Mouse (Mus musculus): ENCODE measurements around the gene Nlrc4. TPM values are rescaled to one million over a fixed set of nuclear protein-coding genes. Genes with fewer than 3 reads are reported as not detected.
A peak's percentile ranks its signal among the peaks of the same experiment; 100 is the strongest.
"Not testable (repeated sequence)": the region's sequence is repeated elsewhere in the genome, so short reads cannot be mapped to it uniquely, and the experiment has no call there.

The Nlrc4 gene
- total RNA-seq (2022) = under 1 TPM in 3 of 4 experiments, not detected in 1; 0.16 to 0.28 (median 0.16) TPM

DNA sequence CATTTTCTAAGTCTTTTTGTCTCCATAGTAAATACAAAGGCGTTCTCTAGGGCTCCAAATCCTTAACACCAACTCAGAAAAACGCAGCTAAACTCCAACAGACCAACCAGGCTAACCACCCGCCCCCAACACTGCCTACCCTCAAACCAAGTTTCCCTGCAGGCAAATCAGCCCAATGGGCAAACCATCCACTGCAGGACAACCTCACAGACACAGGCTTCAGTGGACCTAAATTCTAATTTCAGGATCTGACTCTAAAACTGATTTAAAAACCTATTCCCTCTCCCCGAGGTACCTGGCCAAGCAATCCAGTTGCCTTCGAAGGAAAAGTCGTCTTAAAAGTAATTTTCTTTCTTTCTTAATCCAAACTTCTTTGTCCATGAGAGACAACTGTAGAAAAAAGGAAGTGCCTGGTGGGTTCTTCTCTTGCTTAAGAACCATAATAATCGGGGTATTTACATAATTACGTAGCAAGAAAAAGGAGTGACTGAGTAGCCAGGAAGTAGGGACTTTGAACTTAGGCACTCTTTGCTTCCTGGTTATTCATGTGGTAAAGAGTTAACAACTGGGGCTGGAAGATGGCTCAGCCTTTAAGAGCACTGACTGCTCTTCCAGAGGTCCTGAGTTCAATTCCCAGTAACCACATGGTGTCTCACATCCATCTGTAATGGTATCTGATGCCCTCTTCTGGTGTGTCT is at the start of gene Nlrc4:
Gene Nlrc4 (minus strand): TSS at position 432 of the 698 bp plus-strand sequence.
- no peak for DNase-seq (ENCODE audit: low spot score in 2 of 2)

DNA sequence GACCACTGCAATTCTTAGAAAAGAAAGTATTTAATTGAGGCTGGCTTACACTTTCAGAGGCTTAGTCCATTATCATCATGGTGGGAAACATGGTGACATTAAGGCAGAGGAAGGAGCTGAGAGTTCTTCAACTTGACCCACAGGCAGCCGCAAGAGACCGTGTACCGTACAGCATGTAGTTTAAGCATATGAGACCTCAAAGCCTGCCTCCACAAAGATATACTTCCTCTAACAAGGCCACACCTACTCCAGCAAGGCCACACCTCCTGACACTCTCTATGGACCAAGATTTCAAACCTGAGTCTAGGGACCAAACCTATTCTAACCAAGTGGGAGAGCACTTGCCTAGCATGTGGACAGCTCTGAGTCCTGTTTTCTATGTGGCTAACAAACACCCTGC is 49.7 kb upstream of the Nlrc4 start:
- no peak for DNase-seq (ENCODE audit: low spot score in 2 of 2)

DNA sequence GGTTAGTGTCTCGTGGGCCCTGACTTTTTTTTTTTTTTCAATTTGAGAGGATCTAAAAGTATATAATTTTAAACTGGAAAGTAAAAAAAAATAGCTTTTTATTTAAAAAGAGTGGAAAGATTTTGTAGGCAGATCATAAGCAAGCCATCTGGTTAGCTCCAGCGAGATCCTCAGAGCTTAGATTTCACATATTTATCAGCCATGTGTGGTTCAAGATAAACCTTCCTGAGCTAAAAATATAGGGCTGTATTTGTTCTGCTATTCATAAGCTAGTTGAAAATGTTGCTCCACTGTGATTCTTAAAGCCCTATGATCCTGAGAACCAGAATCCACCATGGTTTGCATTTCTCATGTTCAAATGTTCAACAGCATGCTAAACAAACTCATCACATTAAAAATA is 49.0 kb upstream of the Nlrc4 start:
- peak; percentile 15 to 19 for DNase-seq (ENCODE audit: low spot score in 2 of 2)

DNA sequence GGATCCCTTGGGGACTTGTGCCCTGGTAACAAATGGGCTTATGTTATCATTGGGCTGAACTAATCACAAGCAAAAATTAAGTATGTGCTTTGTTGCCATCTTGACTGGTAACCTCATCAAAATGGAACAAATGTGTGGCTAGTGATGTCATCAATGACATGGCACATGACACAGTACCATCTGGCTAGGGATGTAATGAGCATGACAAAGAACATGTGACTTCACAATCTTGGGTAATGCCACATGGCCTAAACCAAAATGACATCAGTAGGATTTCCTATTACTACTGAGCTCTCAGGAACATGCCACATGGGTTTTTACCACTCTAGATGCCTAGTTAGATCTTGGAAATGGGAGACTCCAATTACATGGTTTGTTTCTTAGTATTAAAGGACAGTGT is 42.1 kb upstream of the Nlrc4 start:
- DNase-seq (ENCODE audit: low spot score in 2 of 2) = no peak

DNA sequence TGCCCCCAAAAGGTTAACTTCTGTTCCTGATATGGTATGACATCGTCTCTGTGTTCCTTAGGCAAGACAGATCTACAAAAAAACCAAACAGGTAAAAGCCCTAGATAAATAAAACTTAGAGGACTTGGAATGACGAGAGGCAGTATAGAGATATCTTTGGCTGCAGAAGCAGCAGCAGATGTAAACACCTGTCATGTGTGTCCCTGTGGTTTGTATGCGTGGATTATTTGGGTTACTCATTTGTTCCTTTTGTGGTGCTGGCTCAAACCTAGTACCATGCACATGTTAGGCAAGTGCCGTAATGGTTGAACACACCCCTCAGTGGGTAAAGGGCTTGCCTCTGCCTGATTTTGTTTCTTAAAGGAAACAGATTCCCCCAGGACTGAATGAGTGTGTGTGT is 41.3 kb upstream of the Nlrc4 start:
- no peak for DNase-seq (ENCODE audit: low spot score in 2 of 2)

DNA sequence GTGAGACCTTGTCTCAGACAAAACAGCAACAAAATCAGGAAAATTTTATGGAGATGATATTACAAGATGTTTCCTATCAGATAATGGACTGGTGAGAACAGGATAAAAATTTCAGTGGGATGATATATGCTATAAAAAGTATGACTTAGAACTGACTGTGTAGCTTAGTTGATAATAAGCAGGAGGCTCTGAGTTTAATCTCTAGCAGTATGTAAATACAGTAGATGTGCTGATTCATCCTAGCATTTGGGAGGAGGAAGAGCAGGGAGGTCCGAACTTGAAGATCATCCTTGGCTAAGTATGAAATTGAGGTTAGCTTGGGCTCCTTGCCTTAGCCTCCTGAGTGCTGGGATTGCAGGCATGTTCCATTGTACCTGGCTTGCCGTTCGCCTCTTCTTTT is 32.6 kb upstream of the Nlrc4 start:
- DNase-seq (ENCODE audit: low spot score in 2 of 2) = no peak

DNA sequence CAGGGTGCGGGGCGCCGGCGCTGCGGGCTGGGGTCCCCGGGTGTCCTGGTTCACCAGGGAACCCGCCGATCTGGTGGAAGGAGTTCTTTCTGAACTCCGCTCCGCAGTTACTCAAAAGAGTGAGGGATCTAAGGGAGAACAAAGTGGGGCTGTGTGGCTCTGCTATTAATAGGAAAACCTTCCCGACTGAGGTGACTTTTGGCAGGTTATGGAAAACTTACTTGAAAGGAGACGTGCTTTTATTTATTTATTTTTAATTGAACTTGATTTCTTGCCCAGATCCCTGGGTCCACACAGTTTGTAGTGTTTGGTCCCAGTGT is 30.9 kb upstream of the Nlrc4 start:
- DNase-seq (ENCODE audit: low spot score in 2 of 2) = no peak

DNA sequence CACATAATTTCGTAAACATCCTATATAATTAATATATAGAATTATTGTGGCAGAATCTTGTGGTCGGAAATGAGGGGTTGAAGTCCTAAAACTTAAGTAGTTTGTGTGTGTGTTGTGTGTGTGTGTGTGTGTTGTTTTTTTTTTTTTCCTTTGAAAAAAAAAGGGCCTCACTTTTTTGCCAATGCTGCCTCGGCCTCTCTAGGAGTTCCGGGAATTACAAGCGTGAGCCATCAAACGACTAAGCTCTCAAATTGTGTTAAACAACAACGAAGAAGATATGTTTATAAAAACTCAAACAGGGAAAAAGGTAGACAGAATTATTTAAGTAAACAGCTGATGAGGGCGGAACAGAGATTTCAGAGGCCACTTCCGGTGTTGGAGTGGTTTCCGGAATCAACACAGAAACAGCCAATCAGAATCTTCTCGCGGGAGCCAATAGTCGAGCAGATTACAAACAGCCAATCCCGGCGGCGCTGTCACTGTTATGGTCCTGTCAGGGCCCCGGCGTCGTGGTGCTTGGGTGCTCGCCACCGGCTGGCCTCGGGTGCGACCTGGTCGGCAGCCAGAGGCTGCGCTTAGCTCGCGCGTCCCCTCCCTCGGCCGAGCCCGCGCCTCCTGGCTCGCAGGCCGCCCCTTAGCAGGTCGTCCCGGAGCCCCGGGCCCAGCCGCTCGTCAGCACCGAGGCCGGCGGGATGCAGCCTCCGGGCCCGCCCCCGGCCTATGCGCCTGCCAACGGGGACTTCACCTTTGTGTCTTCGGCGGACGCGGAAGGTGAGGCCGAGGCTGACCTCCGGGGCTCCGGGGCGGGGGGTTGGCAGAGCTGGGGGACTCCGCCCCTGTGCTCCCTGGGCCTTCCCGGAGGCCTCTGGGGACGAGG is 30.3 kb upstream of the Nlrc4 start, which contains the start of gene Yipf4:
Gene Yipf4 (plus strand): TSS at position 470 of the 877 bp plus-strand sequence.
- DNase-seq (ENCODE audit: low spot score in 2 of 2) = peak; percentile 95 to 99

DNA sequence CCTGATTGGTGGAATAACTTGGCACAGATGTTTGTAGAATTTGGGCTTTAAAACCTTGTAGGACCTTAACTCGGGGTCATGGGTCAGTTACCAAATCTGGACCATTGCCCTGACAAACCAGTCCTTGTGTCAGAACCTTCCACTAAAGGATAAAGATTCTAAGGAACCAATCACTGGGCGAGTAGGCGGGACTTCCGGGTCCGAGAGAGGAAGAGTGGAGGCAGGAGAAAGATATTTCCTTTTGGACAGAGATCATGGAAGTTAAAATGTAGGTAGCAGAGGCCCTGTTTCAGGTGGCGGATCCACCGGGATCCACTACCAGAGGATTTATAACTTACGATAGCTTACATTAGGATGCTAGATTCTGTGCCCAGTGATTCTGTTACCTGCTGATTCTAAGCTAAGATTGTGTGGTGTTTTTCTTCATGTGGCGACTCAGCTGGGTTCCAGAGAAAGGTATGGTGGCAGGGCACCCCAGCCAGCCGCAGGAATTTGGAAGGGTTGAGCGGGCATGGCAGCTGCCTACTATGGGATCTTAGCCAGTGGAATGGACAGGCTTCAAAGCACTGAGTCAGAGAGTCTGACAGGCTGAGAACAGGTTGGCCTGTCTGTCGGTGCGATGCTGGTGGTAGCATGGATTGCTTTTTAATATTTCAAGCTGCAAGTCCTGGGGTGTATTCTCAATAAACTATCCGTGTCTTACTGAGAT is 21.6 kb upstream of the Nlrc4 start:
- DNase-seq (ENCODE audit: low spot score in 2 of 2) = no peak

DNA sequence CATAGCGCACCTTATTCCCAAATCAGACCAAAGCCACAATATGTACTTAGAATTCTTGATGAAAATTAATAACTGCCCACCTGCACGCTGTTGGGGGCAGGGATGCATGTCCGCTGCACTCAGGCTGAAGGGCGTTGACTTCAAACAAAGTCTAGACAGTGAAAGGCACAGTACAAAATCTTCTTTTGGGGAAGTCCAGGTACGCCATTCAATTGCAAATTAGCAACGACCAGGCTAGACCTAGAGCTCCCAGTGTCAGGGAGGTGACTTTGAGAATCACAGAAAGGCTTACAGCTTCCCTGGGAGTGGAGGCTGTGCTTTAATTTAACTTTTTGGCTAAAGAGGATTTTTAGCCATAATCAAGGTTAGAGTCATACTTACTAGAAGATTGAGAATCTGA is 11.2 kb upstream of the Nlrc4 start:
- DNase-seq (ENCODE audit: low spot score in 2 of 2) = not testable (repeated sequence)

DNA sequence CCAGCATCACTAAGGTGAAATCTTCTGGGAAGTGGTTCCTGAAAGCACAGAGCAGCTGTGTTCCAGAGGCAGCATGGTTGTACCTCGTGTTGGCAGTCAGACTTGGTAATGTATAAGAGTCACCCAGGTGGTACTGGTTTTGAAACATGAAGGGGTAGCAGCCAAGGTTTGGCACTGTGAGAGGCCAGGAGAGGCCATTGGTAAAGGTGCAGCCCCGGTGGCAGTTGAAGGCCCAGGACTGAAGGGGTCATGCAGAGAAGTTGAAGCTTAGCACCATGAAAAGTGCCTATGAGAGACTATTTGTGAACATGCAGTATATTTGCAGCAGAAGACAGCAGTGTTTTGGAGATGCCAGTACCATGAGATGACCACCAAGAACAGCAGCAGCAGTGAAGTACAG is 9.0 kb upstream of the Nlrc4 start:
- not testable (repeated sequence) for DNase-seq (ENCODE audit: low spot score in 2 of 2)

DNA sequence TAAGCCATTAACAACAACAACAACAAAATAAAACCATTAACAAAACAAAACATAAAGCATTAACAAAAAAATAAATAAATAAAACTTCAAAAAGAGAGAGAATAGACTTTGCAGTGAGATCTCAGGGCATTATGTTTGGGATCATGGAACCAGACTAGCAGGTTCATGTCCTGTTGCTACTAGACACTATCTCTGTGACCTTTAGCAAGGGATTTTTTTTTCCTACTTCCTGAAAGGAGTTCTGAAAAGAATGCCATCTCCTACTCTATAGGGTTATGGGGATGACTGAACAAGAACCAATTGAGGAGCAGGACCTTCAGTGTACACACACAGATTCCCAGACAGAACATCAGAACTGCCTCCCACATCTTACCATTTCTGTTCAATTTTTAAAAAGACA is 4.6 kb upstream of the Nlrc4 start:
- no peak for DNase-seq (ENCODE audit: low spot score in 2 of 2)

DNA sequence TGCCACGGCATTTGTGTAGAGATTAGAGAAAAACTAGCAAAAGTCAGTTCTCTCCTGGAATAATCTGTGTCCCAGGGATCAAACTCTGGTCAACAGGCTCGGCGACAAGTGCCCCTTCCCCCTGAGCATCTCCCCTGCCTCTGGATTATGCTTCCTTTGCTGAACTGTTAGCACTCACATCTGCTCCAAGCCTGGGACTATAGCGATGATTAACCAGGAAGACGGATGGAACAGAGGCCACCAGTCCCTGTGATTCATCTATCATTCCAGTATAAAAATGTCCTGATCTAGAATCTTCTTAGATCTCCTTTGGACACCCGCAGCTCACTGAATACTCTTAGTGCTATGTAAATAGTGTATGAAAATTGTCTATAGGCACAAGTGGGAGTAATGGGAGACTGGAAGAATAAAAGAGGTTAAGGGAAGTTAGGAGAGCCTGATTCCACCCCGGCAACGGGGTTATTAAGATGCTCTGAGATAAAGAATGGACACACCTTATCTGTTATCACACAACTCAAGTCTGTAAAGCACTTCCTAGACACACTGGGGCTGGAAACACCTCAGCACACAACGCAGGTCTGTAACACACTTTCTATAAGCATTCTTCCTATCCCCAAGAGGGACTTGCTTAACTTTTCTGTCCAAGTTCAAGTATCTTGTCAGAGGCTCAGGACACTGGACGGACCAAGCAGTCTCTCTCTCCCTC is 817 bp downstream of the Nlrc4 start:
- no peak for DNase-seq (ENCODE audit: low spot score in 2 of 2)

DNA sequence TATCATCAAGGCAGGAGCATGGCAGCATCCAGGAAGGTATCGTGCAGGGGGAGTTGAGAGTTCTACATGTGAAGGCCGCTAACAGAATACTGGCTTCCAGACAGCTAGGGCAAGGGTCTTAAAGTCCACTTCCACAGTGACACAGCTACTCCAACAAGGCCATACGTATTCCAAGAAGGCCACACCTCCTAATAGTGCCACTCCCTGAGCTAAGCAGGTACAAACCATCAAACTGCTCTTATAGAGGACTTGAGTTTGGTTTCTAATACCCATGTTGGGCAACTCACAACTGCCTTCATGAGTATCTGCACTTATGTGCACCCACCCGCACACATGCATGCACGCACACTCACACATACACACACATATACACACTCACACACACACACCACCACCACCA is 2.1 kb downstream of the Nlrc4 start:
- DNase-seq (ENCODE audit: low spot score in 2 of 2) = no peak

DNA sequence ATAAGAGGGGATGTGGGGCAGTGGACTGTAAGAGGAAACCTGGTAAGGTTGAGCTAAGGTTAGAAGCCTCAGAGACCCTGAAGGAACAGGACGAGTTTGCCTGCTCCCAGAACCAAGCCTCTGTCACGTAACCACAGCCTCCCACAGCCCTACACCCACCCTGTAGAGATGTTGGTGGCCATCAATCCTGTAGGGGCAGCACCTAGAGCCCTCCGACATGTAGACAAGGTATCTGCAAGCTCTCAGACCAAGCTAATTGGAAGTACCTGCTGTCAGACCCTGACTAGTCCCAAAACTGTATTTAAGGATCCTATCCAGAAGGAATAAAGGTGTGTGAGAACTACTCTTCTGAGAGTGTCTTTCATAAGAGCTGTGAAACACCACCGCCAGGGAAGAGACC is 3.5 kb downstream of the Nlrc4 start:
- no peak for DNase-seq (ENCODE audit: low spot score in 2 of 2)

DNA sequence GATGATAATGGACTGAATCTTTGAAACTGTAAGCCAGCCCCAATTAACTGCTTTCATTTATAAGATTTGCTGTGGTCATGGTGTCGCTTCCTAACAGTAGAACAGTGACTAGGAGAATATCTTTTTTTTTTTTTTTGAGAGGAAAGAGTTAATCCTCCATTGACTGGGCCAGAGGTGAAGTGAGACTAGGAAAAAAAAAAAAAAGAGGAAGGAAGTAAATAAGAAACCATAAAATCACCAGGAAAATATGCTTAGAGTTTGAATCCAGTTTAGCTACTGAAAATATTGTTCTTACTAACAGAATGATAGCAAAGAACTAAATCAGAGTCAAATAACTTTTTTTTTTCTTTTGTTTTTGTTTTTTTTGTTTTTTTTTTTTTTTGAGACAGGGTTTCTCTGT is 4.3 kb downstream of the Nlrc4 start:
- DNase-seq (ENCODE audit: low spot score in 2 of 2) = no peak

DNA sequence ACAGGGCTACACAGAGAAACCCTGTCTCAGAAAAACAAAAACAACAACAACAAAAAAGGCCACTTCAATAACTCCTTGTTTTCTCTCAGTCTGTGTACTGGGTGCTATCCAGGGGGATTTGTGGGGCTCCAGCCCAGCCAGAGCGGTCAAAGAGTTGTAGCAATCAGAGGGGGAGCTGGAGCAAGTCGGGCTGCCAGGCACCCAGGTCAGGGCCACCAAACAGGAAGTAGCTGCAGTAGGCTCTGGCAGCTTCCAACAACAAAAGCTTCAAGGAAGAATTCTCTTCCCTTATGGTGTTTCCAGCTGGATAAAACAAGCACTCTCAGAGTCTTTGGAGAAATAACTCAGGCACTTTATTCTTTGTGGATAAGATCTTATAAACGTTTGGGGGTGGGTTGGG is 5.0 kb downstream of the Nlrc4 start:
- DNase-seq (ENCODE audit: low spot score in 2 of 2) = no peak

DNA sequence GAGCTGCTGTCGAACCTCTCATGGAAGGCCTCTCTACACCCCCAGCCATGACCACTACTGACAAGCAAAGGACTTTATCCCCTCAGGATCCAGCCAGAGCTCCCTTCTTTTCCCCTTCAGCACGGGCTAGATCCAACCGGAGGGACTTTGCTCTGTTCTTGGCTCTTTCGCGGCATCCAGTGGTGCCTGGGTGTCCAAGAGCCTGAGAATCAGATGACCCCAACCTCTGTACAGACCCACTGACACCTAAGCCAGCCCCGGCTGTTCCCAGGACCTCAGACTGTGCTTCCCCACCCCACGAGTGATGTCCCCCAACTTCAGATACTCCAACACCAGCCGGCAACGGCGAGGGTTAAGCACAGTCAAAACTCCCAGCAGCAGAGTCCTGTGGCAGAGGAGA is 9.2 kb downstream of the Nlrc4 start:
- no peak for DNase-seq (ENCODE audit: low spot score in 2 of 2)

DNA sequence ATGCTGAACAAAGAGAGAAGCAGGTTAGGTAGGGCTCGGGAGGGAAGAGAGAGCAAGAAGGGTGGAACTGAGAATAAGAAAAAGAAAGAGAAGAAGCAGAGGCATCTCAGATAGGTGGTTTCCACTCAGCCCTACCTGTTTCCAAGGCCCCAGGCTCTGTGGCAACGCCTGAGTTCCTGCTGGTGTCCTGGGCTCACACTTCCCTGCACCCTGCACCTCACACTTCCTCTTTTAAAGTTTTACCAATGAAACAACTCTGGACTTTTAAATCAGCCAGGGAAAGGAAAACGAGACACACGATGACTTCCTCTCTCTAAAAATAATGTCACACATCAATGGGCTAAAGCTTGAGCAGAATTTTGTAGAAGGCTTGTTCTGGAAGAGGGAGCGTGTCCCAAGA is 18.5 kb downstream of the Nlrc4 start:
- no peak for DNase-seq (ENCODE audit: low spot score in 2 of 2)

DNA sequence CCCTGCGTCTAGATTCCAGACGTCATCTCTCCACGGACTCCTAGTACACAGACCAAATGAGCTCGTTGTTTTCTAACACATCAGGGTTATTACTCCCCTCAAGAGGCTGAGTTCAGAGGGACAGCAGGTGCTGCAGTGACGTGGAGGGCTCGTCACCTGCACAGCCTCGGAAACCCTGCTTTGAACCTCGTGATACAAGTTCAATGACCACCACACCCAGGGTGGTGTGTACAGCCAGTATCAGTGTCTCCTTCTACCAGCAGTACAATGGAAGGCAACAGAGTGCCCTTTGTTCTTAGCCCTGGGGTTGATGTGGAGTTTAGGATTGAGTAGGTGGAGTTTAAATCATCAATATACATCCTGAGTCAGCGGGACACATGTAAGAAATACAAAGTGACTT is 21.2 kb downstream of the Nlrc4 start:
- no peak for DNase-seq (ENCODE audit: low spot score in 2 of 2)

DNA sequence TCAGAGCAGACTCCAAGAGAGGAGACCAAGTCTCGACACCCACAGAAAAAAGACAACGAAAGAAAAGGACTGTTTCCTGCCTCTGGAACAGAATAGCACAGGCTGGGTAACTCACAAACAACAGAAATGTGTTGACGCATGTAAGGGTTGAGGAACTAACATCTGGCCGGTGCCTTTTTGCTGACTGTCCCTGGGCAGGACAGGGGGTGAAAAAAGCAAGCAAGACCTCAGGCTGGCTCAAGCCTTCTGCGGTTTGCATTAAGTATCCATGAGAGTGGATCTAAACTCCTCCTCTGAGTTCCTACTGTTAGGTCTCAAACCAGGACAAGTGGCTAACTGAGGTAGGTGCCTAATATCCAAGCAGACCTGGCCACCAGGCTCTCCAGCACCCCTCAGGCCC is 26.3 kb downstream of the Nlrc4 start:
- no peak for DNase-seq (ENCODE audit: low spot score in 2 of 2)

DNA sequence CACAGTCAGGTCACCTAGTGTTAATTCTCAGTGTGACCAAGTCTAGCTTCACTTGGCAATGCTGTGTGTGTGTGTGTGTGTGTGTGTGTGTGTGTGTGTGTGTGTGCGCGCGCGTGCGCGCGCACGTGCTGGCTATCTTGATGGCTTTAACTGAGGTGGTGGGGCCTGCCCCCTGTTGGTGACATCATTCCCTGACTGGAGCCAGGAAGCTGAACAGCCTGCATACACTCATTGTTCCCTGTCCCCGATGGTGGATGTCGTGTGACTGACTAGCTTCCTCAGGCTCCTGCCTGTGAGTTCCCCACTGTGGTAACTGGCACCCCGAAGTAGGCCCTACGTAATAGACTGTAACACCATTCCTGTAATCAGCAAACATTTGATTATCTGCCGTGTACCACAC is 27.5 kb downstream of the Nlrc4 start:
- DNase-seq (ENCODE audit: low spot score in 2 of 2) = no peak
